Mouse (Mus musculus): ENCODE results near the gene Nme4. TPM values are rescaled to one million over a fixed set of nuclear protein-coding genes. Genes with fewer than 3 reads are reported as not detected.

Nme4 gene
- polyA plus RNA-seq (2014; fragmentation: Illumina TruSeq; extraction: RNeasy Lipid Tissue Mini Kit (QIAGEN cat#74804); ENCODE audit: insufficient read depth, low read depth, low replicate concordance) = 3.2 TPM

GRCm38 (mm10) chr17:26095121-26095740 is at the start of gene Nme4:
Gene Nme4 (minus strand): TSS chr17:26095602.

GRCm38 (mm10) chr17:26138239-26138836 is 42.9 kb upstream of the Nme4 start, which contains the start of gene Axin1:
Gene Axin1 (plus strand): TSS chr17:26138688.

GRCm38 (mm10) chr17:26123267-26123684 is 27.9 kb upstream of the Nme4 start, which contains the start of gene Mrpl28:
Gene Mrpl28 (plus strand): TSS chr17:26123500.

GRCm38 (mm10) chr17:26113181-26113948 is 18.0 kb upstream of the Nme4 start, which contains the start of gene Tmem8:
Gene Tmem8 (plus strand): TSS chr17:26113299.

GRCm38 (mm10) chr17:26089905-26090632 is 5.3 kb downstream of the Nme4 start, which contains the start of gene Decr2:
Gene Decr2 (minus strand): TSS chr17:26090337.

GRCm38 (mm10) chr17:26068831-26069739 is 26.3 kb downstream of the Nme4 start, which contains the start of gene Rab11fip3:
Gene Rab11fip3 (minus strand): TSS chr17:26069555.

Other genes with a start within 250 kb of the Nme4 start
- 7.7 TPM for gene Wdr90, start 234.1 kb downstream of the Nme4 start, polyA plus RNA-seq (2014; fragmentation: Illumina TruSeq; extraction: RNeasy Lipid Tissue Mini Kit (QIAGEN cat#74804); ENCODE audit: insufficient read depth, low read depth, low replicate concordance)
- 17.9 TPM for gene Mcrip2, start 226.8 kb downstream of the Nme4 start, polyA plus RNA-seq (2014; fragmentation: Illumina TruSeq; extraction: RNeasy Lipid Tissue Mini Kit (QIAGEN cat#74804); ENCODE audit: insufficient read depth, low read depth, low replicate concordance)
- gene Mettl26, start 220.5 kb downstream of the Nme4 start, polyA plus RNA-seq (2014; fragmentation: Illumina TruSeq; extraction: RNeasy Lipid Tissue Mini Kit (QIAGEN cat#74804); ENCODE audit: insufficient read depth, low read depth, low replicate concordance) = 42.2 TPM
- 0.25 TPM for gene Wfikkn1, start 214.7 kb downstream of the Nme4 start, polyA plus RNA-seq (2014; fragmentation: Illumina TruSeq; extraction: RNeasy Lipid Tissue Mini Kit (QIAGEN cat#74804); ENCODE audit: insufficient read depth, low read depth, low replicate concordance)
- gene Rab40c, start 175.9 kb downstream of the Nme4 start, polyA plus RNA-seq (2014; fragmentation: Illumina TruSeq; extraction: RNeasy Lipid Tissue Mini Kit (QIAGEN cat#74804); ENCODE audit: insufficient read depth, low read depth, low replicate concordance) = 16.6 TPM
- gene Pigq, start 150.7 kb downstream of the Nme4 start, polyA plus RNA-seq (2014; fragmentation: Illumina TruSeq; extraction: RNeasy Lipid Tissue Mini Kit (QIAGEN cat#74804); ENCODE audit: insufficient read depth, low read depth, low replicate concordance) = 34.5 TPM
- gene Nhlrc4, start 150.6 kb downstream of the Nme4 start, polyA plus RNA-seq (2014; fragmentation: Illumina TruSeq; extraction: RNeasy Lipid Tissue Mini Kit (QIAGEN cat#74804); ENCODE audit: insufficient read depth, low read depth, low replicate concordance) = 7.5 TPM
- gene A930017K11Rik, start 143.0 kb downstream of the Nme4 start, polyA plus RNA-seq (2014; fragmentation: Illumina TruSeq; extraction: RNeasy Lipid Tissue Mini Kit (QIAGEN cat#74804); ENCODE audit: insufficient read depth, low read depth, low replicate concordance) = not detected
- gene Capn15, start 109.8 kb downstream of the Nme4 start, polyA plus RNA-seq (2014; fragmentation: Illumina TruSeq; extraction: RNeasy Lipid Tissue Mini Kit (QIAGEN cat#74804); ENCODE audit: insufficient read depth, low read depth, low replicate concordance) = 6.4 TPM
- 10.4 TPM for gene Rab11fip3, start 26.0 kb downstream of the Nme4 start, polyA plus RNA-seq (2014; fragmentation: Illumina TruSeq; extraction: RNeasy Lipid Tissue Mini Kit (QIAGEN cat#74804); ENCODE audit: insufficient read depth, low read depth, low replicate concordance)
- gene Decr2, start 5.3 kb downstream of the Nme4 start, polyA plus RNA-seq (2014; fragmentation: Illumina TruSeq; extraction: RNeasy Lipid Tissue Mini Kit (QIAGEN cat#74804); ENCODE audit: insufficient read depth, low read depth, low replicate concordance) = 9.6 TPM
- 10.8 TPM for gene Tmem8, start 17.7 kb upstream of the Nme4 start, polyA plus RNA-seq (2014; fragmentation: Illumina TruSeq; extraction: RNeasy Lipid Tissue Mini Kit (QIAGEN cat#74804); ENCODE audit: insufficient read depth, low read depth, low replicate concordance)
- 76.8 TPM for gene Mrpl28, start 27.9 kb upstream of the Nme4 start, polyA plus RNA-seq (2014; fragmentation: Illumina TruSeq; extraction: RNeasy Lipid Tissue Mini Kit (QIAGEN cat#74804); ENCODE audit: insufficient read depth, low read depth, low replicate concordance)
- gene Axin1, start 43.1 kb upstream of the Nme4 start, polyA plus RNA-seq (2014; fragmentation: Illumina TruSeq; extraction: RNeasy Lipid Tissue Mini Kit (QIAGEN cat#74804); ENCODE audit: insufficient read depth, low read depth, low replicate concordance) = 18.3 TPM
- 0.95 TPM for gene Pdia2, start 103.5 kb upstream of the Nme4 start, polyA plus RNA-seq (2014; fragmentation: Illumina TruSeq; extraction: RNeasy Lipid Tissue Mini Kit (QIAGEN cat#74804); ENCODE audit: insufficient read depth, low read depth, low replicate concordance)
- 12.0 TPM for gene Rgs11, start 107.3 kb upstream of the Nme4 start, polyA plus RNA-seq (2014; fragmentation: Illumina TruSeq; extraction: RNeasy Lipid Tissue Mini Kit (QIAGEN cat#74804); ENCODE audit: insufficient read depth, low read depth, low replicate concordance)
- gene Arhgdig, start 112.2 kb upstream of the Nme4 start, polyA plus RNA-seq (2014; fragmentation: Illumina TruSeq; extraction: RNeasy Lipid Tissue Mini Kit (QIAGEN cat#74804); ENCODE audit: insufficient read depth, low read depth, low replicate concordance) = 39.2 TPM
- 29.0 TPM for gene Fam234a, start 148.6 kb upstream of the Nme4 start, polyA plus RNA-seq (2014; fragmentation: Illumina TruSeq; extraction: RNeasy Lipid Tissue Mini Kit (QIAGEN cat#74804); ENCODE audit: insufficient read depth, low read depth, low replicate concordance)
- 22.6 TPM for gene Luc7l, start 157.3 kb upstream of the Nme4 start, polyA plus RNA-seq (2014; fragmentation: Illumina TruSeq; extraction: RNeasy Lipid Tissue Mini Kit (QIAGEN cat#74804); ENCODE audit: insufficient read depth, low read depth, low replicate concordance)

All from lung, adult 10 weeks (tissue).